Mouse (Mus musculus) megakaryocyte, adult 5-6 weeks (primary cell): ENCODE results near the gene Sfn. TPM values are rescaled to one million over a fixed set of nuclear protein-coding genes. Genes with fewer than 3 reads are reported as not detected.
"Not testable (repeated sequence)": the region's sequence is repeated elsewhere in the genome, so short reads cannot be mapped to it uniquely, and the experiment has no call there.

Experiments used
- ATAC-seq: 2 replicates; pipeline ENCODE4 v1.8.0; 2016; ENCODE audit warnings: mild to moderate bottlenecking, inconsistent platforms; ENCODE audit not compliant: poor library complexity, severe bottlenecking
- total RNA-seq, 2 experiments: library from RNA; stranded (forward) in 1 of 2; stranded (reverse) in 1 of 2; fragments of 153-499, 151-499 nt in 1 of 2; fragments of 221-1000, 200-1000 nt in 1 of 2; gene quantifications; 2 replicates each; pipeline versions ENCODE4 v1.2.3 to v1.2.4; 2015 to 2017

Gene Sfn
- total RNA-seq (2015) (2.5 and 4.1 TPM in 2 replicates), total RNA-seq (2017) (1.2 and 4.0 TPM in 2 replicates)

- ATAC-seq: peak; percentile 29
Observed at GRCm38 (mm10) chr4:133601721-133602218, at the start of gene Sfn. Sfn (minus strand) TSS chr4:133602168.

GRCm38 (mm10) chr4:133651445-133651844 is 49.5 kb upstream of the Sfn start:
- ATAC-seq: peak; percentile 25; the same call in 1 of the 2 replicates

- ATAC-seq: peak; percentile 99
Observed at GRCm38 (mm10) chr4:133649989-133650699, 48.2 kb upstream of the Sfn start, which contains the start of gene Zdhhc18. Zdhhc18 (minus strand) TSS chr4:133650154.

GRCm38 (mm10) chr4:133649464-133649863 is 47.5 kb upstream of the Sfn start:
- not testable (repeated sequence) for ATAC-seq

- ATAC-seq: no peak
Observed at GRCm38 (mm10) chr4:133645680-133646079, 43.7 kb upstream of the Sfn start.

GRCm38 (mm10) chr4:133645195-133645594 is 43.2 kb upstream of the Sfn start:
- no peak for ATAC-seq

- no peak for ATAC-seq
Observed at GRCm38 (mm10) chr4:133634043-133634410, 32.1 kb upstream of the Sfn start.

- ATAC-seq: peak; percentile 96
Observed at GRCm38 (mm10) chr4:133633332-133634042, 31.5 kb upstream of the Sfn start.

GRCm38 (mm10) chr4:133632483-133633327 is 30.7 kb upstream of the Sfn start:
- no peak for ATAC-seq

- ATAC-seq: no peak
Observed at GRCm38 (mm10) chr4:133631769-133632411, 29.9 kb upstream of the Sfn start.

GRCm38 (mm10) chr4:133631071-133631768 is 29.3 kb upstream of the Sfn start:
- peak; percentile 46 for ATAC-seq

- ATAC-seq: no peak
Observed at GRCm38 (mm10) chr4:133630326-133630920, 28.5 kb upstream of the Sfn start.

- no peak for ATAC-seq
Observed at GRCm38 (mm10) chr4:133629191-133629590, 27.2 kb upstream of the Sfn start.

GRCm38 (mm10) chr4:133628517-133628916 is 26.5 kb upstream of the Sfn start:
- no peak for ATAC-seq

- no peak for ATAC-seq
Observed at GRCm38 (mm10) chr4:133627039-133627438, 25.1 kb upstream of the Sfn start.

- ATAC-seq: no peak
Observed at GRCm38 (mm10) chr4:133626621-133627020, 24.7 kb upstream of the Sfn start.

- no peak for ATAC-seq
Observed at GRCm38 (mm10) chr4:133626221-133626620, 24.3 kb upstream of the Sfn start.

GRCm38 (mm10) chr4:133625621-133626071 is 23.7 kb upstream of the Sfn start:
- ATAC-seq: peak; percentile 88

- ATAC-seq: no peak
Observed at GRCm38 (mm10) chr4:133624830-133625229, 22.9 kb upstream of the Sfn start.
